Mouse (Mus musculus): ENCODE measurements around the gene Col4a2.

DNA sequence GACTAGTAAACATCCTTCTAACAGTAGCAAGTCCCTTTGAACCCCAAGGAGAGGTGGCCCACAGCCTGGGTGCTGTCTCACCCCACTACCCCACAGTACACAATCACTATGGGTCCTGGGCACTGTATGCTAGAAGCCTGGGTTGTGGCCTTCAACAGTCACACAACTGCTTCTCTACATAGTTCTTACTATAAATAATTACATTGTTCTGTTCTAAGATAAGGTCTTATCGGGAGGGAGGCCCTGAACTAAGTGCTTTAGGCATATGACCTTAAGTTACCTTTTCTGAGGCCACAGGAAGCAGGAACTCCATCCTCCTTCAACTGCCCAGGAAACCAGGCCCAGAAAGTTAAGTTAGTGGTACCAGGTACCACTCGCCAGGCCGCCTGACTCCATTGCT lies 21.9 kb downstream of the Col4a2 start:
- no peak for TF ChIP-seq POLR2A (IDR thresholded peaks at IDR 0.05; ENCODE audit: extremely low read depth, insufficient read depth, low read length)
- no peak for TF ChIP-seq CTCF (IDR thresholded peaks at IDR 0.05; ENCODE audit: extremely low read depth, insufficient read depth, low read length)
